Mouse (Mus musculus) myocyte (in vitro differentiated cells): ENCODE measurements at regions not wholly inside any gene's neighbourhood (a gene's known extent, or its start where the extent isn't known, plus 50 kb on each side); places are given as distances from the start of the nearest gene placed in this dataset.

Experiments used
- CEBPB ChIP-seq: IDR thresholded peaks from 2 replicates; pipeline ENCODE4 v1.6.1; 2011; ENCODE audit warnings: mild to moderate bottlenecking, moderate library complexity; ENCODE audit not compliant: poor library complexity, insufficient read depth, severe bottlenecking
- E2F4 ChIP-seq: IDR thresholded peaks from one replicate; pipeline ENCODE4 v1.6.1; 2011; ENCODE audit warnings: mild to moderate bottlenecking, control low read depth, moderate library complexity; ENCODE audit not compliant: insufficient read depth
- MAX ChIP-seq: IDR thresholded peaks from one replicate; pipeline ENCODE4 v1.6.1; 2011; ENCODE audit warnings: low read depth, mild to moderate bottlenecking, control low read depth
- MYOG ChIP-seq, 3 experiments: IDR thresholded peaks; one replicate each; pipeline ENCODE4 v1.6.1; 2011; ENCODE audit warnings: control low read depth in 2 of 3, low read depth in 2 of 3, mild to moderate bottlenecking in 2 of 3; ENCODE audit not compliant: insufficient read length in 2 of 3, control insufficient read depth in 1 of 3, insufficient read depth in 1 of 3
- POLR2A ChIP-seq: IDR thresholded peaks from one replicate; pipeline ENCODE4 v1.6.1; 2011; ENCODE audit warnings: low read depth, mild to moderate bottlenecking, control low read depth, moderate library complexity; ENCODE audit not compliant: insufficient read length
- TCF12 ChIP-seq: IDR thresholded peaks from one replicate; pipeline ENCODE4 v1.6.1; 2011; ENCODE audit warnings: mild to moderate bottlenecking, control low read depth; ENCODE audit not compliant: poor library complexity, insufficient read depth, severe bottlenecking
- USF1 ChIP-seq: IDR thresholded peaks from one replicate; pipeline ENCODE4 v1.6.1; 2011; ENCODE audit warnings: low read depth, mild to moderate bottlenecking, control low read depth, moderate library complexity

GRCm38 (mm10) chr2:74378709-74379108, 200.5 kb downstream of the Lnpk start:
- TF ChIP-seq MYOG (IDR thresholded peaks at IDR 0.05; ENCODE audit: control insufficient read depth in 1 of 3, insufficient read depth in 1 of 3, insufficient read length in 2 of 3, low read depth in 2 of 3) = no peak
- no peak for TF ChIP-seq TCF12
- no peak for TF ChIP-seq MAX
- TF ChIP-seq POLR2A = no peak
- TF ChIP-seq CEBPB = no peak
- no peak for TF ChIP-seq E2F4
- TF ChIP-seq USF1 = no peak
